In genomic region chr5:107480194-107480593, GRCm38 (mm10) we compare ENCODE assay signal across 18 mouse cellular contexts. TPM values are rescaled to one million over a fixed set of nuclear protein-coding genes. Genes with fewer than 3 reads are reported as not detected.
"Had no signal": no experiment of that assay in that cellular context is flagged by ENCODE, and none has a peak within 500 bp of the region (broad histone marks: within the 10 kb centered on the region; RNA-seq: fewer than 3 reads in every experiment).

No protein-coding gene starts in this region.

- DNase-seq: kidney, adult 18-20 months; kidney, postnatal 10 days; kidney, postnatal 4 days; left cerebral cortex, postnatal 4 days; lung, adult 18-20 months; lung, postnatal 4 days; thymus, postnatal 36 days had no signal

- H3K9ac ChIP-seq: limb, embryonic 13.5 days; liver, embryonic 14.5 days; midbrain, embryonic 13.5 days had no signal

- H3K4me3 ChIP-seq: layer of hippocampus, adult 2 months; limb, embryonic 13.5 days; midbrain, embryonic 13.5 days had no signal

- H3K27me3 ChIP-seq: limb, embryonic 13.5 days; midbrain, embryonic 13.5 days had no signal

- H3K27ac ChIP-seq: layer of hippocampus, adult 2 months; limb, embryonic 13.5 days; liver, embryonic 14.5 days; midbrain, embryonic 13.5 days had no signal

- H3K4me1 ChIP-seq: limb, embryonic 13.5 days; midbrain, embryonic 13.5 days had no signal

- H3K9me3 ChIP-seq: midbrain, embryonic 13.5 days had no signal

- ATAC-seq: midbrain, embryonic 13.5 days had no signal

RNA-seq across cellular contexts. Expression of gene Gm42669, which starts 27.2 kb away (rescaled TPM):
- polyA plus RNA-seq: liver, adult 2 months had no signal

RNA-seq across cellular contexts. Expression of gene Lpcat2b, which starts 48.8 kb away (rescaled TPM):
- total RNA-seq: left cerebral cortex, postnatal 4 days; liver, adult 2 months; midbrain, postnatal 0 days had no signal
- polyA plus RNA-seq: kidney, embryonic 14.5 days; limb, embryonic 13.5 days; liver, adult 2 months; liver, embryonic 14.5 days; lung, embryonic 16.5 days; midbrain, embryonic 13.5 days; midbrain, postnatal 0 days; spleen, adult 2 months; stomach, embryonic 16.5 days; thymus, postnatal 0 days had no signal

RNA-seq across cellular contexts. Expression of gene 1700028K03Rik, which starts 54.3 kb away (rescaled TPM):
- polyA plus RNA-seq: liver, adult 2 months had no signal
